Comparison of ENCODE assay signal across 30 mouse cellular contexts in genomic region chr12:44903205-44903732, GRCm38 (mm10).
DNase-seq lines count a peak whose midpoint lies in the region; ATAC-seq and TF ChIP-seq lines count a peak whose summit lies in the region.
"Had no signal": no experiment of that assay in that cellular context is flagged by ENCODE, and none has a peak within 500 bp of the region (broad histone marks: within the 10 kb centered on the region; RNA-seq: fewer than 3 reads in every experiment).

No protein-coding gene starts in this region.

- no peak overlapping the region for H3K4me3 ChIP-seq in midbrain, embryonic 14.5 days (replicated peaks; ENCODE audit: low read depth, low read length)
- H3K4me3 ChIP-seq in midbrain, embryonic 11.5 days (ENCODE audit: low read depth, low read length) = no peak overlapping the region
- no peak overlapping the region for H3K4me3 ChIP-seq in neural tube, embryonic 15.5 days (replicated peaks)
- H3K4me3 ChIP-seq: embryonic facial prominence, embryonic 10.5 days; embryonic facial prominence, embryonic 15.5 days; forebrain, embryonic 12.5 days; heart, adult 2 months; heart, embryonic 12.5 days; kidney, embryonic 15.5 days; limb, embryonic 10.5 days; limb, embryonic 15.5 days; liver, embryonic 13.5 days had no signal

- no peaks in the 10 kb centered on the region for H3K27me3 ChIP-seq in midbrain, embryonic 14.5 days (ENCODE audit: control insufficient read depth, insufficient read depth, low read length)
- no peaks in the 10 kb centered on the region for H3K27me3 ChIP-seq in midbrain, embryonic 11.5 days (ENCODE audit: control insufficient read depth, insufficient read depth, low read length)
- H3K27me3 ChIP-seq in neural tube, embryonic 15.5 days (replicated peaks) = no peaks in the 10 kb centered on the region
- H3K27me3 ChIP-seq: embryonic facial prominence, embryonic 15.5 days; forebrain, embryonic 12.5 days; heart, embryonic 12.5 days; kidney, embryonic 15.5 days; limb, embryonic 15.5 days; liver, embryonic 13.5 days had no signal

- H3K36me3 ChIP-seq in midbrain, embryonic 14.5 days (ENCODE audit: control insufficient read depth, insufficient read depth, low read length) = no peaks in the 10 kb centered on the region
- H3K36me3 ChIP-seq in midbrain, embryonic 11.5 days (ENCODE audit: control insufficient read depth, insufficient read depth, low read length) = no peaks in the 10 kb centered on the region
- H3K36me3 ChIP-seq in neural tube, embryonic 15.5 days = no peaks in the 10 kb centered on the region
- H3K36me3 ChIP-seq: embryonic facial prominence, embryonic 10.5 days; embryonic facial prominence, embryonic 15.5 days; forebrain, embryonic 12.5 days; heart, embryonic 12.5 days; limb, embryonic 10.5 days; limb, embryonic 15.5 days; liver, embryonic 13.5 days had no signal

- TF ChIP-seq CTCF in brain, embryonic 14.5 days (IDR thresholded peaks at IDR 0.05; ENCODE audit: borderline replicate concordance, extremely low read depth, insufficient read depth, insufficient read length) = no peak

- 48% methylated on average over 1 of the region's 1 CpGs for WGBS in midbrain, embryonic 14.5 days
- 59% methylated on average over 1 of the region's 1 CpGs for WGBS in midbrain, embryonic 11.5 days
- WGBS in neural tube, embryonic 15.5 days = 25% methylated on average over 1 of the region's 1 CpGs

- no peaks in the 10 kb centered on the region for H3K4me1 ChIP-seq in midbrain, embryonic 14.5 days (ENCODE audit: control insufficient read depth, insufficient read depth, low read length)
- no peaks in the 10 kb centered on the region for H3K4me1 ChIP-seq in midbrain, embryonic 11.5 days (ENCODE audit: control insufficient read depth, insufficient read depth, low read length)
- H3K4me1 ChIP-seq in neural tube, embryonic 15.5 days = no peaks in the 10 kb centered on the region
- H3K4me1 ChIP-seq: forebrain, embryonic 12.5 days; kidney, embryonic 15.5 days; limb, embryonic 10.5 days; limb, embryonic 15.5 days; liver, embryonic 13.5 days had no signal

- H3K9me3 ChIP-seq in midbrain, embryonic 14.5 days (ENCODE audit: control insufficient read depth, low read length) = no peaks in the 10 kb centered on the region
- no peaks in the 10 kb centered on the region for H3K9me3 ChIP-seq in midbrain, embryonic 11.5 days (ENCODE audit: control insufficient read depth, low read length)
- H3K9me3 ChIP-seq in neural tube, embryonic 15.5 days (replicated peaks) = no peaks in the 10 kb centered on the region
- H3K9me3 ChIP-seq: embryonic facial prominence, embryonic 10.5 days; embryonic facial prominence, embryonic 15.5 days; forebrain, embryonic 12.5 days; heart, embryonic 12.5 days; kidney, embryonic 15.5 days; limb, embryonic 10.5 days; limb, embryonic 15.5 days; liver, embryonic 13.5 days had no signal

- DNase-seq in cerebellum, postnatal 10 days = peak; percentile 2 to 5
- no peak for DNase-seq in cerebellum, postnatal 4 days (ENCODE audit: low spot score in 2 of 2)
- peak; percentile 43 for DNase-seq in midbrain, embryonic 14.5 days
- DNase-seq in midbrain, embryonic 11.5 days (ENCODE audit: low spot score, missing footprints) = no peak
- DNase-seq in brain, embryonic 14.5 days (ENCODE audit: low read depth) = peak; percentile 45
- no peak for DNase-seq in layer of hippocampus, adult 8-10 months (ENCODE audit: low spot score in 2 of 2)
- DNase-seq: adrenal gland, postnatal 25 days; cerebellum, postnatal 14 days; forebrain, postnatal 0 days; heart, adult 2 months; heart, postnatal 4 days; kidney, adult 18-20 months; kidney, postnatal 4 days; layer of hippocampus, postnatal 36 days; liver, embryonic 13.5 days; lung, adult 18-20 months; lung, postnatal 10 days; right cerebral cortex, postnatal 4 days; thymus, adult 18-20 months; thymus, postnatal 25 days had no signal

- no peak for TF ChIP-seq POLR2A in brain, embryonic 14.5 days (IDR thresholded peaks at IDR 0.05; ENCODE audit: borderline replicate concordance, extremely low read depth, insufficient read depth, insufficient read length, poor library complexity, severe bottlenecking)

- H3K27ac ChIP-seq in midbrain, embryonic 14.5 days (replicated peaks; ENCODE audit: low read depth, low read length) = no peak overlapping the region
- H3K27ac ChIP-seq in midbrain, embryonic 11.5 days (ENCODE audit: low read depth, low read length) = no peak overlapping the region
- no peak overlapping the region for H3K27ac ChIP-seq in neural tube, embryonic 15.5 days (replicated peaks)
- H3K27ac ChIP-seq: embryonic facial prominence, embryonic 10.5 days; embryonic facial prominence, embryonic 15.5 days; forebrain, embryonic 12.5 days; heart, adult 2 months; kidney, embryonic 15.5 days; limb, embryonic 10.5 days; limb, embryonic 15.5 days; liver, embryonic 13.5 days; macrophage; stomach, postnatal 0 days had no signal

- no peak overlapping the region for H3K9ac ChIP-seq in midbrain, embryonic 14.5 days (replicated peaks; ENCODE audit: low read length)
- no peak overlapping the region for H3K9ac ChIP-seq in midbrain, embryonic 11.5 days (ENCODE audit: low read length)
- no peak overlapping the region for H3K9ac ChIP-seq in neural tube, embryonic 15.5 days (replicated peaks)
- H3K9ac ChIP-seq: embryonic facial prominence, embryonic 15.5 days; forebrain, embryonic 12.5 days; forebrain, postnatal 0 days; heart, embryonic 12.5 days; kidney, embryonic 15.5 days; limb, embryonic 15.5 days; liver, embryonic 13.5 days had no signal

- ATAC-seq in midbrain, embryonic 14.5 days (ENCODE audit: low FRiP score, low TSS enrichment) = no peak
- ATAC-seq in midbrain, embryonic 11.5 days (ENCODE audit: low FRiP score) = no peak
- ATAC-seq in neural tube, embryonic 15.5 days (ENCODE audit: low FRiP score) = peak; percentile 61; the same call in 1 of the 2 replicates
- ATAC-seq: forebrain, postnatal 0 days had no signal

- no peak overlapping the region for H3K4me2 ChIP-seq in midbrain, embryonic 14.5 days (ENCODE audit: low read length)
- H3K4me2 ChIP-seq in midbrain, embryonic 11.5 days = no peak overlapping the region
- H3K4me2 ChIP-seq in neural tube, embryonic 15.5 days = no peak overlapping the region
- H3K4me2 ChIP-seq: embryonic facial prominence, embryonic 15.5 days; forebrain, embryonic 12.5 days; heart, embryonic 12.5 days; kidney, embryonic 15.5 days; limb, embryonic 15.5 days; liver, embryonic 13.5 days had no signal

Comparison
In these comparisons a context has a peak if more than half of its experiments do, and no peak if none do; other contexts are left out.
1. DNase-seq: peak in cerebellum, postnatal 10 days (2 of 2), midbrain, embryonic 14.5 days (single experiment) and brain, embryonic 14.5 days (single experiment); none in cerebellum, postnatal 4 days (0 of 2), midbrain, embryonic 11.5 days (single experiment) and layer of hippocampus, adult 8-10 months (0 of 2).